Mouse (Mus musculus) lung, embryonic 16.5 days (tissue): ENCODE measurements around the gene Sfn. TPM values are rescaled to one million over a fixed set of nuclear protein-coding genes. Genes with fewer than 3 reads are reported as not detected.
"Not testable (repeated sequence)": the region's sequence is repeated elsewhere in the genome, so short reads cannot be mapped to it uniquely, and the experiment has no call there.

Experiments used
- ATAC-seq: fragments of 200-750 bp; cut with Nextera tagmentation; 2 replicates; pipeline ENCODE4 v1.8.0; 2017; ENCODE audit warnings: low read depth, mild to moderate bottlenecking, moderate library complexity
- H3K27ac ChIP-seq: fragments of 300-500 bp; sonication (generic); 2 replicates; pipeline ENCODE4 v1.5.1; 2014; ENCODE audit warnings: mild to moderate bottlenecking, control low read depth, low read length
- H3K27me3 ChIP-seq: fragments of 300-500 bp; sonication (generic); 2 replicates; pipeline ENCODE4 v1.6.1; 2014; ENCODE audit warnings: low read depth, low read length, mixed read lengths; ENCODE audit not compliant: control insufficient read depth, insufficient read depth
- H3K36me3 ChIP-seq: fragments of 300-500 bp; sonication (generic); 2 replicates; pipeline ENCODE4 v1.6.1; 2014; ENCODE audit warnings: low read length; ENCODE audit not compliant: control insufficient read depth, insufficient read depth
- H3K4me1 ChIP-seq: fragments of 300-500 bp; sonication (generic); replicated peaks from 2 replicates; pipeline ENCODE4 v1.6.1; 2014; ENCODE audit warnings: low read length, mixed read lengths; ENCODE audit not compliant: control insufficient read depth, insufficient read depth
- H3K4me2 ChIP-seq: fragments of 300-500 bp; sonication (generic); 2 replicates; pipeline ENCODE4 v1.6.1; 2014; ENCODE audit warnings: low read depth, low read length, control low read depth
- H3K4me3 ChIP-seq: fragments of 300-500 bp; sonication (generic); 2 replicates; pipeline ENCODE4 v1.5.1; 2014; ENCODE audit warnings: mild to moderate bottlenecking, low read length, control low read depth
- H3K9ac ChIP-seq: fragments of 300-500 bp; sonication (generic); 2 replicates; pipeline ENCODE4 v1.6.1; 2014; ENCODE audit warnings: low read length, control low read depth
- H3K9me3 ChIP-seq: fragments of 300-500 bp; sonication (generic); 2 replicates; pipeline ENCODE4 v1.6.1; 2016; ENCODE audit warnings: low read length; ENCODE audit not compliant: control insufficient read depth
- WGBS: fragments of 180-500 bp; shearing (Covaris S2); extraction: QIAGEN DNeasy Blood & Tissue Kit; methylation state at CpG from one replicate; pipeline ENCODE4 v1.1.7; 2014; 5-methylcytosine and 5-hydroxymethylcytosine counted together
- polyA plus RNA-seq: library from polyadenylated mRNA; unstranded; fragments of >200 nt; fragmentation: Nextera tagmentation; extraction: Ambion mirVana; gene quantifications from 2 replicates; pipeline ENCODE4 v1.2.1, GENCODE M21; 2015

Gene Sfn
- 21.6 and 29.3 TPM in 2 replicates for polyA plus RNA-seq

DNA sequence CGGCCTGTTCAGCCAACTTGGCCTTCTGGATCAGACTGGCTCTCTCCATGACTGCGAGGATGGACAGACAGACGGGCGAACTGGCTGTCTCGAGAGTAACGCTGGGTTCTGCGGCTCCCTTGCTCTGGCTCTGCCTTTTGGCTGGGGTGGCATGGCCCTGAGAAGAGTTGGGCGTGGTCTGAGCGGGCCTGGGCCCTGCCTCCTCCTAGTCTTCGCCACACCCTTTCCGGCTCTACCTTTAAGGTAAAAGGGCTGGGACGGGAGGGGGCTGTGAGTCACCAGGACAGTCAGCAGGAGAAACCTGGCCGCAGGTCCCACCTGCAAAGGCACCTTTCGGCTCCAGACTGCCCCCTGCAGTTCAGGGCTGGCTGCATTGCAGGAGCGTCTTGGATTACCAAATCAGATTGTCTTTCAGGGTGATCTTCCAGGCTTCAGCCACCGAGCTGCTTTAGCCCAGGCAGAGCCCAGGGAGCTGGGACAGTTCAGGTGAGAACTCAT is at the start of gene Sfn:
TSS of gene Sfn (minus strand) at position 448 of the 498 bp plus-strand sequence.
- no peaks in the 10 kb centered on the region for H3K9me3 ChIP-seq
- H3K27ac ChIP-seq = 0 out of 2 replicates have a peak within 1 kb of the TSS, but pooled peaks have one; percentile 16
- H3K4me1 ChIP-seq = peaks cover 10% of the 10 kb centered on the region
- peaks cover 6% of the 10 kb centered on the region; the same call in 1 of the 2 replicates for H3K36me3 ChIP-seq
- H3K4me2 ChIP-seq = peak within 1 kb of the TSS; percentile 58
- peak; percentile 57 for ATAC-seq
- peak within 1 kb of the TSS; percentile 39 for H3K4me3 ChIP-seq
- H3K27me3 ChIP-seq = peaks cover 13% of the 10 kb centered on the region
- WGBS = 2% methylated on average over 16 of the region's 16 CpGs
- H3K9ac ChIP-seq = peak within 1 kb of the TSS; percentile 48

DNA sequence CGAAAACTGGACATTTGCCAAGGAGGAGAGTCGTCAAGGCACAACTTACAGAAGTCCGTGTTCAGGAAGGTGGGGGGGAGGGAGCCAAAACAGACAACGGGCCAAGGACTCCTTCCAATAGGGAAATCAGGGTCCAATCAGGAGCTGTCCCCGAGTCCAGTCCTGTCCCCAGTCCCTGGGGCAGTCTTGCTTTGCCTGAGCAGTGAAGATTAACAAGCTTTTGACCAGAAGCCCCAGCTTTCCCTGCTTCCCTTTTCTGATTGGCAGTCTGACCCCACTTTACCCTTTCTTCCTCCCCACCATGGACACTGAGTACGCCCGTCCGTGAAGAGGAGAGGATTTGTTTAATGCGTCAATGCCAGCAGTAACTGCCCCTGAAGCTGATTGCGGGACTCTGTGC is 49.5 kb upstream of the Sfn start:
- no peak overlapping the region for H3K27ac ChIP-seq
- H3K9me3 ChIP-seq = no peaks in the 10 kb centered on the region
- H3K9ac ChIP-seq = no peak overlapping the region
- 20% methylated on average over 10 of the region's 10 CpGs for WGBS
- H3K36me3 ChIP-seq = no peaks in the 10 kb centered on the region
- ATAC-seq = no peak
- no peaks in the 10 kb centered on the region; the same call in 1 of the 2 replicates for H3K4me1 ChIP-seq
- H3K27me3 ChIP-seq = no peaks in the 10 kb centered on the region
- no peak overlapping the region for H3K4me2 ChIP-seq
- H3K4me3 ChIP-seq = no peak overlapping the region

DNA sequence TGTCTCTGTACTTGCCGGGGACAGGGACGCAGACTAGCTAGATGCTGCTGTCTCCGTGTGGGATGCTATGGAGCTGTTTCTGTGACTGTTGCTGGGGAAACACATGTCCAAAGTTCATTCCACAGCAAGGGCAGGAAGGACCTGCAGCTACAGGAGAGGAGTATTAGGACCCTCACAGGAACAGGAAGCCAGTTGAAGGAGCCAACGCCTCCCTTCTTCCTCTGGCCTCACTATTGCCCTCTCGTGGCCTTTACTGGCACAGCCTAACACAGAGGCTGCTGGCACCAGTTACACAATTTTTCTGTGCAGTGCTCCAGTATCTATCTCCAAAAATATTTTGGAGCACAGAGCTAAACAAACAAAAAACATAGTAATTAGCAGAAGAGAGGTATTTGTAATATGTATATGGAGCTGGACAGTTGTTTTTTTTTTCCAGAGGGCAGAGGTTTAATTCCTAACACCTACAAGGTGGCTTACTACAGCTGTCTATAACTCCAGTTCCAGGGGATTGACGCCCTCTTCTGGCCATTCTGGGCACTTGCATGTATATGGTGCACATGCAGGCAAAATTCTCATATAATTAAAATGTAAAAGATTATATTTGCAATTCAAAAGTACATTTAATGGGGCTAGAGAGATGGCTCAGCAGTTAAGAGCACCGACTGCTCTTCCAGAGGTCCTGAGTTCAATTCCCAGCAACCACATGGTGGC is 48.2 kb upstream of the Sfn start, which contains the start of gene Zdhhc18:
TSS of gene Zdhhc18 (minus strand) at position 166 of the 711 bp plus-strand sequence.
- no peaks in the 10 kb centered on the region for H3K36me3 ChIP-seq
- H3K4me2 ChIP-seq = peak within 1 kb of the TSS; percentile 49
- peak; percentile 76; the same call in 1 of the 2 replicates for ATAC-seq
- peak within 1 kb of the TSS; percentile 69 for H3K27ac ChIP-seq
- H3K27me3 ChIP-seq = no peaks in the 10 kb centered on the region
- 34% methylated on average over 7 of the region's 7 CpGs for WGBS
- peaks cover 3% of the 10 kb centered on the region; the same call in 1 of the 2 replicates for H3K9me3 ChIP-seq
- H3K4me1 ChIP-seq = no peaks in the 10 kb centered on the region; the same call in 1 of the 2 replicates
- H3K4me3 ChIP-seq = peak within 1 kb of the TSS; percentile 32
- H3K9ac ChIP-seq = peak within 1 kb of the TSS; percentile 53

DNA sequence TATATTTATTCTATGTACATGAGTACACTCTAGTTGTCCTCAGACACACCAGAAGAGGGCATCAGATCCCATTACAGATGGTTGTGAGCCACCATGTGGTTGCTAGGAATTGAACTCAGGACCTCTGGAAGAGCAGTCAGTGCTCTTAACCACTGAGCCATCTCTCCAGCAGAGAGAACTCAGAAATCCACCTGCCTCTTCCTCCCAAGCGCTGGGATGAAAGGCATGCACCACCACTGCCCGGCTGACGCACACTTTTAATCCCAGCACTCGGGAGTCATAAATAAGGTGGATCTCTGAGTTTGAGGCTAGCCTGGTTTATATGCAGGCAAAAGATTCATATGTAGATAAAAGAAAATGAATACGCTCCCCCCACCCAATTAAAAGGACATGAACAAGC is 47.5 kb upstream of the Sfn start:
- 74% methylated on average over 5 of the region's 5 CpGs for WGBS
- Histone ChIP-seq H3K27ac (peak overlapping the region; percentile 69), H3K4me2 (peak overlapping the region; percentile 49), H3K4me3 (peak overlapping the region; percentile 32; the same call in 1 of the 2 replicates), H3K9ac (peak overlapping the region; percentile 53; the same call in 1 of the 2 replicates)
- H3K27me3 ChIP-seq, H3K36me3 ChIP-seq, H3K4me1 ChIP-seq, ATAC-seq, H3K9me3 ChIP-seq: not testable (repeated sequence)

DNA sequence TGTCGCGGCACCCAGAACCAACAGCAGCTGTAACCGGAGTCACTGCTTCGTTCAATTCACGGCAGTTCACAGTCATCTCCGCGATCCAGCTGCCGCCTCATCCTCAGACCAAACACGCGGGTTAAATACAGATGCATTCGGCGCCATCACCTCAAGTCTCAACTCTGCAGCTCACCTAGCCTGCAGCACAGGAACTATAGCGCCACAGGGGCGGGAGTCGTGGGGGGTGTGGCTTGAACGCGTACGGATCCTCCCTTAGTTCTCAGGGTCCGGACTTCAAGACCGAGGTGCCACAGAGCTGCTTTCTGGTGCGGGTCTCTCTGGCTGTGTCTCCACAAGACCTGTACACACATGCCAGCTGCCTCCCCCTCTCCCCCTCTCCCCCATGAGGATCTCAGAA is 43.7 kb upstream of the Sfn start:
- H3K4me2 ChIP-seq = no peak overlapping the region
- no peak overlapping the region for H3K27ac ChIP-seq
- no peaks in the 10 kb centered on the region for H3K4me1 ChIP-seq
- no peak overlapping the region for H3K9ac ChIP-seq
- ATAC-seq = no peak
- peaks cover 4% of the 10 kb centered on the region; the same call in 1 of the 2 replicates for H3K9me3 ChIP-seq
- whole genome bisulfite sequencing = 36% methylated on average over 21 of the region's 21 CpGs
- no peaks in the 10 kb centered on the region for H3K27me3 ChIP-seq
- H3K36me3 ChIP-seq = no peaks in the 10 kb centered on the region
- no peak overlapping the region for H3K4me3 ChIP-seq

GRCm38 (mm10) chr4:133645195-133645594 is 43.2 kb upstream of the Sfn start:
- Histone ChIP-seq H3K27me3 (no peaks in the 10 kb centered on the region), H3K9ac (no peak overlapping the region), H3K4me1 (no peaks in the 10 kb centered on the region), H3K36me3 (no peaks in the 10 kb centered on the region), H3K9me3 (peaks cover 4% of the 10 kb centered on the region; the same call in 1 of the 2 replicates), H3K4me3 (no peak overlapping the region), H3K4me2 (no peak overlapping the region), H3K27ac (no peak overlapping the region)
- WGBS = 83% methylated on average over 3 of the region's 3 CpGs
- ATAC-seq = no peak

DNA sequence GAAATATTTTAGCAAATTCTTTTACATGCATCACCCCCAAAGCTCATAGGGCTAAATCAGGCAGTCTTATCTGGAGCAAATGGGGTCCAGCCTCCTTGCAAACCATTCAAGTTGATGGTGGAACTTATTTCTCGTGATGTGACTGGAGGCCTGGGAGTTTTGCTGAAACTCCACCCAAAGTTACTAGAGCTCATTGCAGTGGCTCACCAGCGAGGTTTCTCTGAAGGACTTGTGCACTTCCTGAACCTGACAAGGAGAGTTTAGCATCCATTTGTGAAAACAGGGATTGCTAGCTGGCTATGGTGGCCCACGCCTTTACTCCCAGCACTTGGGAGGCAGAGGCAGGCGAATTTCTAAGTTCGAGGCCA is 32.1 kb upstream of the Sfn start:
- no peak for ATAC-seq
- no peaks in the 10 kb centered on the region for H3K36me3 ChIP-seq
- no peak overlapping the region for H3K4me2 ChIP-seq
- H3K4me3 ChIP-seq = no peak overlapping the region
- no peak overlapping the region for H3K27ac ChIP-seq
- no peaks in the 10 kb centered on the region for H3K9me3 ChIP-seq
- H3K4me1 ChIP-seq = peaks cover 21% of the 10 kb centered on the region
- no peak overlapping the region; the same call in 1 of the 2 replicates for H3K9ac ChIP-seq
- WGBS = 75% methylated on average over 5 of the region's 5 CpGs
- no peaks in the 10 kb centered on the region for H3K27me3 ChIP-seq

DNA sequence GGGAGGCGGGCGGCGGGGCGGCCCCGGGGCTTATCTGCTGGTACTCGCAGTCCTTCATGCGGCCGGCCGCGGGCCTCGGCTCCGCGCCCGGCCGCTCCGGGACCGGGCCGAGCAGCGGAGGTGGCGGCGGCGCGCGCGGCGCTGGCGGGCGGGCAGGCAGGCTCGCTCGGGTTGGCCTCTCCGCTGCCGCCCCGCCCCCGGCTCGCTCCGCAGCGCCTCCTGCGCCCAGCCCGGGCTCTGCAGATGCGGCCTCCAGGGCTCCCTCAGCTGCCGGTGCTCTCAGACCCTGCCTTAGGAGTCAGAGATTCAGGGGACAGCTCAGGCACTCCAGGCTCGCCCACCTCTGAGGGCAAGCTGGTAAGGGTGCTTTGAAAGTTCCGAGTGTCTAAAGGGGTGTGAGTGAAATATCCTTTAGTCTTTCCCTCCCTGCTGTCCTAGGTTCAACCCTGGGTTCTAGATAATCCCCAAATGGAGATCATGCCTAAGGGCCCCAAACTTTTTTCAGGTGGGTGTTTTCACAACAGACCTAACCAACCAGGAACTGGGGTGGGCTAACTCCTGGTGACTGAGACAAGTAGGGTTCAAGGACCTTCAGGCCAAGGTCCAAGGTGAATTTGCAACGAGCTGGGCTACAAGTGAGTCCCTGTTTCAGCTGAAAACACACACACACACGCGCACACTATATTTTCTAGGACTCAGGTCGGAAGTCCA is 31.5 kb upstream of the Sfn start:
- H3K9ac ChIP-seq = peak overlapping the region; percentile 94

More for the DNA sequence above, 31.5 kb upstream of the Sfn start:
- H3K4me1 ChIP-seq = peaks cover 21% of the 10 kb centered on the region
- 22% methylated on average over 14 of the region's 47 CpGs for WGBS
- H3K36me3 ChIP-seq = no peaks in the 10 kb centered on the region
- peak overlapping the region; percentile 69 for H3K27ac ChIP-seq
- no peaks in the 10 kb centered on the region for H3K9me3 ChIP-seq
- H3K4me3 ChIP-seq = peak overlapping the region; percentile 87
- no peaks in the 10 kb centered on the region for H3K27me3 ChIP-seq
- H3K4me2 ChIP-seq = peak overlapping the region; percentile 83
- ATAC-seq = peak; percentile 89
